Mouse (Mus musculus) megakaryocyte, embryonic 14.5 days (primary cell): ENCODE measurements at regions not wholly inside any gene's neighbourhood (a gene's known extent, or its start where the extent isn't known, plus 50 kb on each side); places are given as distances from the start of the nearest gene placed in this dataset.

Source experiments
- H3K27me3 ChIP-seq: replicated peaks from 2 replicates; pipeline ENCODE3; 2012; ENCODE audit warnings: inconsistent platforms
- H3K36me3 ChIP-seq: replicated peaks from 2 replicates; pipeline ENCODE3; 2012; ENCODE audit warnings: low read length, inconsistent platforms, mixed read lengths
- H3K4me1 ChIP-seq: 2 replicates; pipeline ENCODE4 v1.6.1; 2012; ENCODE audit warnings: inconsistent platforms
- H3K4me3 ChIP-seq: replicated peaks from 2 replicates; pipeline ENCODE3; 2012; ENCODE audit warnings: moderate library complexity, mild to moderate bottlenecking, inconsistent platforms
- H3K9me3 ChIP-seq: 2 replicates; pipeline ENCODE4 v1.6.1; 2012; ENCODE audit warnings: inconsistent platforms
- FLI1 ChIP-seq: IDR thresholded peaks from 2 replicates; pipeline ENCODE4 v1.6.1; 2012; ENCODE audit warnings: low read length, inconsistent platforms, mixed read lengths
- GATA1 ChIP-seq: IDR thresholded peaks from 3 replicates; pipeline ENCODE4 v1.6.1; 2012; ENCODE audit warnings: mixed read lengths, low read length, inconsistent platforms, borderline replicate concordance

- H3K4me1 ChIP-seq = no peaks in the 10 kb centered on the region
- no peaks in the 10 kb centered on the region for H3K9me3 ChIP-seq
- H3K4me3 ChIP-seq = no peak overlapping the region
- no peaks in the 10 kb centered on the region for H3K27me3 ChIP-seq
- no peak for TF ChIP-seq FLI1
- TF ChIP-seq GATA1 = no peak
- no peaks in the 10 kb centered on the region for H3K36me3 ChIP-seq
Measured at GRCm38 (mm10) chr1:73672239-73672638, 452.0 kb downstream of the Tns1 start.

GRCm38 (mm10) chr1:73668691-73669090 lies 455.6 kb downstream of the Tns1 start:
- Histone ChIP-seq H3K27me3 (no peaks in the 10 kb centered on the region), H3K4me3 (no peak overlapping the region), H3K4me1 (no peaks in the 10 kb centered on the region), H3K9me3 (no peaks in the 10 kb centered on the region), H3K36me3 (no peaks in the 10 kb centered on the region)
- TF ChIP-seq GATA1 (no peak), FLI1 (no peak)

- Histone ChIP-seq H3K27me3 (no peaks in the 10 kb centered on the region), H3K36me3 (no peaks in the 10 kb centered on the region), H3K4me1 (no peaks in the 10 kb centered on the region), H3K9me3 (no peaks in the 10 kb centered on the region), H3K4me3 (no peak overlapping the region)
- TF ChIP-seq FLI1 = no peak
- no peak for TF ChIP-seq GATA1
Measured at GRCm38 (mm10) chr1:73663546-73663945, 460.7 kb downstream of the Tns1 start.

- no peak overlapping the region for H3K4me3 ChIP-seq
- no peaks in the 10 kb centered on the region for H3K27me3 ChIP-seq
- TF ChIP-seq GATA1 = no peak
- TF ChIP-seq FLI1 = no peak
- no peaks in the 10 kb centered on the region for H3K4me1 ChIP-seq
- 0 out of 2 replicates have a peak, but pooled peaks cover 2% of the 10 kb centered on the region for H3K9me3 ChIP-seq
- no peaks in the 10 kb centered on the region for H3K36me3 ChIP-seq
Measured at GRCm38 (mm10) chr1:73645011-73645410, 479.2 kb downstream of the Tns1 start.

GRCm38 (mm10) chr1:73644394-73644793 lies 479.9 kb downstream of the Tns1 start:
- Histone ChIP-seq H3K4me3 (no peak overlapping the region), H3K9me3 (0 out of 2 replicates have a peak, but pooled peaks cover 2% of the 10 kb centered on the region), H3K4me1 (no peaks in the 10 kb centered on the region), H3K27me3 (no peaks in the 10 kb centered on the region), H3K36me3 (no peaks in the 10 kb centered on the region)
- no peak for TF ChIP-seq GATA1
- TF ChIP-seq FLI1 = no peak

- Histone ChIP-seq H3K27me3 (no peaks in the 10 kb centered on the region), H3K9me3 (peaks cover 4% of the 10 kb centered on the region; the same call in 1 of the 2 replicates), H3K4me1 (no peaks in the 10 kb centered on the region), H3K4me3 (no peak overlapping the region), H3K36me3 (no peaks in the 10 kb centered on the region)
- TF ChIP-seq FLI1 = no peak
- TF ChIP-seq GATA1 = no peak
Measured at GRCm38 (mm10) chr1:73643431-73643830, 480.8 kb downstream of the Tns1 start.

GRCm38 (mm10) chr1:73642691-73643109 lies 481.5 kb downstream of the Tns1 start:
- Histone ChIP-seq H3K27me3 (no peaks in the 10 kb centered on the region), H3K4me1 (no peaks in the 10 kb centered on the region), H3K9me3 (peaks cover 7% of the 10 kb centered on the region; the same call in 1 of the 2 replicates), H3K4me3 (no peak overlapping the region), H3K36me3 (no peaks in the 10 kb centered on the region)
- TF ChIP-seq GATA1 = no peak

GRCm38 (mm10) chr1:73641456-73641855 lies 482.8 kb downstream of the Tns1 start:
- no peaks in the 10 kb centered on the region for H3K27me3 ChIP-seq
- peaks cover 7% of the 10 kb centered on the region; the same call in 1 of the 2 replicates for H3K9me3 ChIP-seq
- no peak for TF ChIP-seq FLI1
- no peak for TF ChIP-seq GATA1
- no peaks in the 10 kb centered on the region for H3K4me1 ChIP-seq
- no peaks in the 10 kb centered on the region for H3K36me3 ChIP-seq
- no peak overlapping the region for H3K4me3 ChIP-seq

- H3K9me3 ChIP-seq = peaks cover 7% of the 10 kb centered on the region; the same call in 1 of the 2 replicates
- no peaks in the 10 kb centered on the region for H3K27me3 ChIP-seq
- H3K4me3 ChIP-seq = no peak overlapping the region
- TF ChIP-seq GATA1 (no peak), FLI1 (no peak)
- H3K36me3 ChIP-seq = no peaks in the 10 kb centered on the region
- H3K4me1 ChIP-seq = no peaks in the 10 kb centered on the region
Measured at GRCm38 (mm10) chr1:73640726-73641451, 483.4 kb downstream of the Tns1 start.

GRCm38 (mm10) chr1:73635709-73636108 lies 488.5 kb downstream of the Tns1 start:
- TF ChIP-seq GATA1 = no peak
- no peak for TF ChIP-seq FLI1
- Histone ChIP-seq H3K27me3 (no peaks in the 10 kb centered on the region), H3K9me3 (peaks cover 4% of the 10 kb centered on the region; the same call in 1 of the 2 replicates)

GRCm38 (mm10) chr1:73634871-73635270 lies 489.4 kb downstream of the Tns1 start:
- Histone ChIP-seq H3K27me3 (no peaks in the 10 kb centered on the region), H3K4me1 (no peaks in the 10 kb centered on the region), H3K4me3 (no peak overlapping the region), H3K9me3 (peaks cover 4% of the 10 kb centered on the region; the same call in 1 of the 2 replicates), H3K36me3 (no peaks in the 10 kb centered on the region)
- TF ChIP-seq FLI1 = no peak
- TF ChIP-seq GATA1 = no peak

More at GRCm38 (mm10) chr1:73635709-73636108, 488.5 kb downstream of the Tns1 start:
- no peak overlapping the region for H3K4me3 ChIP-seq
- no peaks in the 10 kb centered on the region for H3K36me3 ChIP-seq
- no peaks in the 10 kb centered on the region for H3K4me1 ChIP-seq
